Mouse (Mus musculus) heart, adult 11 months (tissue): ENCODE measurements around the gene Klri2.
"Not testable (repeated sequence)": the region's sequence is repeated elsewhere in the genome, so short reads cannot be mapped to it uniquely, and the experiment has no call there.

Experiments
- DNase-seq: peaks from one replicate; pipeline ENCODE4 v3.0.0; 2022

Klri2 gene

DNA sequence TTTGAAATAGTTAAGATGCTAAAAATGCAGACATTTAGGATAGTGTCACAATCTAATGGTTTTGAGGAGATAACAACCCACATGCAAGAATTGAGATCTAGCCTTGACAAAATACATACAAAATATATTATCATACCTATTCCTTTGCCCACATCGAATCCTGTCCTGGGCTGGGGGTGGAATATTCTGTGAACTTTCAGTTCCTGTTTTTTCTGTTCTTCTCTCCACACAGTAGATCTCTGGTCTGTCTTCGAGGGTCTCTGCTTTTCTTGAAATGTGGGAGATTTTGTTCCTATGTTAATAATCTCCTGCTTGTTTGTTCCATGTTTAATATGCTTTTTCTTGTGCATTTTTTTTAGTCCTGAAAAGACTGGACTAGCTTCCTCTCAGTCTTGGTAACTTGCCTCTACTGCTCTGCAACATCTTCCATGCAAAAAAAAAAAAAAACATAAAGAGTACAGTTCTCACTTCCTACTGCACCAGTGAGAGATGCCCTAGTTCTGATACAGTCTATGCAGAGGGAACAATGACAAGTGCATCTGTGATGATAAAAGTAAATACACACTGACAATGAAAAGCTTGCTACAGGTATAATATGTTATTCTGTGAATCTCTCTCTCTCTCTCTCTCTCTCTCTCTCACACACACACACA lies at the start of gene Klri2:
Gene Klri2, minus strand, starts transcription at position 416 of the 653 bp plus-strand sequence.
- no peak for DNase-seq

DNA sequence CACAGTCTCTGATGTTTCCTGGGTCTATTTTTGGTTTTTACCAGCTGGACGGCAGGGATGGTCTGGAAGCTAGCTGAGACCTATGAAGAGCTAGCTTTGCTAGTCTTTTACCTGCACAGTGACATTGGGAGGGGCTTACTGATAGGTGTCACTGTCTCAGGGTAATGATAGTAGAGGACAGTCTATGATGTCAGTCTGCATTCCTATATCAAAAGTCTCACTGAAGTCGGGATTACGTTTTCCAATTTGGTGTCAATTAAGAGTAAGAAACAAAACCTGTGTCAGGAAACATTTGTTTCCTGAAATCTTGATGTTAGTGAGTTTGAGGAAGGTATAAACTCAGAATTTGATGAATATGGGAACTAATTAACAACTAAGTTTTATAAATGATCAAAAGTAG lies 43.9 kb upstream of the Klri2 start, which contains the start of gene Gm156:
Gene Gm156, minus strand, starts transcription at position 101 of the 400 bp plus-strand sequence.
- DNase-seq, result not testable (repeated sequence)

DNA sequence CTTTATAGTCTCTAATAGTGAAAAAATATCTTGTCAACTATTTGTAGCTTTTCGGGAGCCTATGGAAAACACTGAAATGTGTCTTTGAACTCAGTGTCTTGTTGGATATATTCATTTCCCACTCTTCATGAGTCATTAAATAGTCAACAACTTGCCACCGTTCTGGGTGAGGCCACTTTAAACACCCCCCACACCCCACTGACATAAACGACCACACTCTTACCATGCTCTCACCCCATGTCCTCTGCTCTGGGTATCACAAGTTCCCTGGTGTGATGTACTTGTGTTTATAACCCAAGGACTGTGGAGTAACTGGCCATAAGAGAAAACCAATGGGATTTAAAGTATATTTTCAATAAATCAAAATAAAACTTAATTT lies 7.4 kb upstream of the Klri2 start:
- no peak for DNase-seq

DNA sequence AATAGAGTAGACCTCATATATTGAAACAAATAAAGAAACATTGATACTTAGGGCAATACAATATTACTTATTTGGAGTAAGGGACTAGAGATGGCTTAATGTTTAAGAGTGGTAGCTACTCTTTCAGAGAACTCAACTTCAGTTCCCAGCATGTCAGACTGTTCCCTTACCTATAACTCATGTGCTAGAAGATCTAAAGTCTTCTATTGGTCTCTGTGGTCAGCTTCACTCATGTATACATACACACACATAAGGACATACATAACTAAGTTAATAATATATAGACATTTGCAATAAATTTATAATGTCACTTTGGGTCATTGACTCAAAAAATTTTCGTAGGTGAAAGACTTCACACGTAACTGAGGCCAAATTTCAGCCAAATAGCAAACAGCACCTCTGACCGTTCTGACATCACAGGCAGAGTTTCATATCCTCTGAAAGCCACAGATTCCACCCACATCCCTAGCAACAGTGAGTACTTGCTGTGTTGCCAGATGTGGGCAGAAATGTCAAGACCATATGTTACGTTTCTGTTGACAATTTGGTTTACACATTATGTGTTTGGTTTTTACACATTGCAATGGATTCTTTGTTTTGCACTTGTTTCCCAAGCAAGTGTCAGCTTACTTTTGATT lies 6.9 kb upstream of the Klri2 start:
- peak; percentile 83 for DNase-seq

DNA sequence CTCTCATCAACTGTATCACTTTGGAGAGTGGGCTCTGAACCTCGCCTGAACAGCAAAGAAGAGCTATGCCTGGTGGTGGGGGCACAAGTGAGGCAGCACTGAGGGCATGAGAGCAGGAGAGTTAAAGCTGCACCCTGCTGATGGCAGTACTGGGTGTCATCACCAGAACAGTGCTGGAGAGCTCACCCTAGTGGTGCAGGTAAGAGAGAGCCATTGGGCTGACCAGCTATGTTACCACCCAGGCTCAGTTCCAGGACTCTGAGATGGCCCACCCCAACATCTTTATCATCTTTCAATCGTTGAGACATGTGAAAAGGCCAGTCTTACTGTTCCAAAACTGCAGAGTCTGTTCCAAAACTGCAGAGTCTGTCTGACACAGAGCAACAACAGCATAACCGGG lies 5.9 kb upstream of the Klri2 start:
- no peak for DNase-seq

DNA sequence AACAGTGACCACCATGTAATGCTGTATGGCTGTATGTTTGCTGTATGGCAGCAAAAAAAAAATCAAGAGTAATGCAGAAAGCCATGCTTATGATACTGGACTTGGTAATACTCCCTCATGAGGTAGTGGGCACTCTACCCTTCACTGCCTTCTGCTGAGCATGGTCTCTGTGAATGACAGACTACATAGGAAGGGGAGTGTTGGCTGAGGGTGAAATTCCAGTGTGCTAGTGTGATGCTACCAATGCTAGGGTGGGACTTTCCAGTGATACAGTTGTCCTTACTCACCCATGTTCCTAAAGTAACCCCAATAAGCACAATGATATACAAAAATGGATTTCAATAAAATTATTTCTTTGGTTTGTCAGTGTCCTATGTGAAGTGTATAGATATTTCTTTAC lies 3.9 kb downstream of the Klri2 start:
- DNase-seq, result no peak

DNA sequence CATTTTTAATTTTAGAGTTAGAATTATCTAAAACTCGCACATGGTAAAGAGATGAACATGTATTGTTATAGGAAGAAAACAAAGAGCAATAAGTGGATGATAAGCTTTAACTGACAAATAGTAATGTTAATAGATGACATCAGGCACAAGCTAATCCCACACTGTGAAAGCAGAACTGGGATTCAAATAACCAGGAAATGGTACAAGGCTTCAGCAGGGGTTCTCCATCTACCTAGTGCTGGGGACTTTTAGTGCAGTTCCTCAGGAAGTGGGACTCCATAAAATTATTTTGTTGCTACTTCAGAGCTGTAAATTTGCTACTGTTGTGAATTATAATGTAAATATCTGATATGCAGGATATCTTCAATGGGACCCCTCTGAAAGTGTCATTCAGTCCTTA lies 13.0 kb downstream of the Klri2 start:
- DNase-seq, result no peak

DNA sequence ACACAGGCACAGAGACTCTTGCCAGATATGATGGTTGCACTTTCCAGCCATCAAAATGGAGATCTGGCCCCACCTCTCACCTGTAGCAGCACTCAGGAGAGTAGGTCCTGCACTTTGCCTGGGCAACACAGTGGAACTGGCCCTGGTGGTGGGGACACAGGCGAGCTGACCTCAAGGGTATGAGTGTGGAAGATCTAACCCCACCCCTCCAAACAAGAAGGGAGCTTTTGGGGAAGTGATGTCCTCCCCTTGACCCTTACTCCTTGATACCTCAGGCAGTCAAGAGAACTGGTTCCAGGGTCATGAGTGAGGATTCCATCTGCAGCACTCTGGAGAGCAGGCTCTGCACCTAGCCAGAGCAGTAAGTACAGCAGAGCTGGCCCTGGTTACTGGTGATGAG lies 18.9 kb downstream of the Klri2 start:
- DNase-seq, result no peak

DNA sequence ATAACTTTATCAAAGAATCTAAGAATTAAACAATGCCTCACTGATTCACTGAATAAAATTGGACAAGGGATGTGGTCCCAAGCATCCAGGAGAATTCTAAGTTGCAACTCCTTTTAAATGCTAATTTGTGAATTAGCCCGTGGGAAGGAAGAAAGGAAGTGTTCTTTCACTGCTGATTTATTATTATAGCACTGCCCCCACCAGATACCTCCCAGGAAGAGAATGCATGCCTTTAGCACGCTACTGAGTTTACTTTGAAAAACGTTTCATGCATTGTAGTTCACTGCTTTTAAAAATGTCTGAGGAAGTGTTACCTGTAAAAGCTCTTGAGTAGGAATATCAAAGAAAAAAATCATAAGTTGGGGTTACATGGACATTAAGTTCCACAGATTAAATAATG lies 19.8 kb downstream of the Klri2 start:
- DNase-seq, result no peak

DNA sequence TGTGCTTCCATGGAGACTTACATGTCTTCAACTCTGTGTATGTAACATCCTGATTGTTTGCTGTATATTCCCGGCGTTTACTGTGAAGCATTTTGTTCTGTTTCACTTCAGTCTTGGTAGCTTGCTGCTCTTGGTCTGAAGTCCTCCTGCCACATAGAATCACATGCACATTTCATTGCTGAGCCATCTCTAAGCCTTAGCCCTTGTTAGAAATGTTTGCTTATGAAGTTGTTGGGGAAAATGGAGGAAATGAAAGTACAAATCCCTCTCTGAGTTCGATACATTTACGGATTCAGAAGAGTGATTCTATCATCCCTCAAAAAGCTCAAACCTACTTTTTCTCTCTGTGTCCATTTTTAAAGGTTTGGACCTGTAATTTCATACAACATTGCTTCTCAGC lies 23.3 kb downstream of the Klri2 start, which contains the start of gene Klri1:
Gene Klri1, minus strand, starts transcription at position 101 of the 400 bp plus-strand sequence.
- DNase-seq, result no peak

DNA sequence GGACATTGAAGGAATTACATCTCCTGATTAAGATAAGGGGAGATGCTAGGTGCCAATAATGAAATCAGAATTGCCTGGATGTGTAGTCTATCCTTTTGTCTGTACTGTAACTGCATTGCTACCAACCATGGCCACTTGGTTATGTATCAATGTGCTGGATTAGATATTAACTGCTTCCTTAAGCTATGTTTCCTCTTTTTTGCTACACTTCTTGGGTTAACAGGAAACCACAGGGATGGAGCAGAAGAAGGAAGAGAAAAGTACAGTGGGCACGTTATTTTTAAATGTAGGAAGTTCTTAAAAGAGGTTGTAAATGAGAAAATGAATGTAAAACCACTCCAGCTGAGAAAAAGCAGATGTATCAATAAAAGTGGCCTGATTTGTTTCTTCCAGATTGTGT lies 26.7 kb downstream of the Klri2 start:
- no peak for DNase-seq

DNA sequence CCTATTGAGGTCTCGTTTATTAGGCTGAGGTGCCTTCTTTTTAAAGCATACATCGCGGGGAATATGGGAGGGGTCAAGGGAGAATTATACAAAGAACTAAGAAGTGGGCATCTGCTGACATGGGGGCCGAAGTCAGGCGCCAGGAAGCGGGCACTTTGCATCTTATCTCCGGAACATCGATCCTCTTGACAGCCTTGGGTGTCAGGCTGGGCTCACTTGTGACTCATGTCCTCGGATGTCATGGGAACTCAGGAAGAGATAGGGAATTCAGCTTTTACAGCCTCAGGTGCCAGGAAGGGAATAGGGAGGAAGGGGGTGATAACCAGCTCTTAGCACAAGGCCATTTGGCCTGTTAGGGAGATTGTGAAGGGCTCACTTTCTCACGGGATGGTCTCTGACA lies 48.8 kb downstream of the Klri2 start:
- not testable (repeated sequence) for DNase-seq

DNA sequence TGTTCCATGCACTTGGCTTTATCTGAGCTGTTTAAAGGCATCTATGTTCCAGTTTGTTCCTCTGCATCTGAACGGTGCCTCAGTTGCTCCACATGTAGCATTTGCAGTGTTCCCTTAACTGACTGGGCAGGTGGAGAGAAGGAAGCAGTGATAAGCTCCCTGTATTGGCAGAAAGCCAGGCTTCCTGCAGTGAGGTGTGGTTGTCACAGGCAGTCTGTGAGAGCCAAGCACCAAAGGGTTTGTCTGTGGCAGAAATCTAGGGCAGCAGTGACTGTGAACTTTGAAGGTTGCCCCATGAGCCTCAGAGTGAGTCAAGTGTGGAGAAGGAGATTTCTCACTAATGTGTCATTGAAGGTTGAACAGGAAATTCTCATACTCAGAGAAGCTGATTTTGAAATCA lies 59.9 kb downstream of the Klri2 start:
- no peak for DNase-seq
